Mouse (Mus musculus) forebrain, embryonic 16.5 days (tissue): ENCODE results near the gene Trpc4ap. TPM values are rescaled to one million over a fixed set of nuclear protein-coding genes. Genes with fewer than 3 reads are reported as not detected.
"Not testable (repeated sequence)": the region's sequence is repeated elsewhere in the genome, so short reads cannot be mapped to it uniquely, and the experiment has no call there.

Source experiments
- ATAC-seq: fragments of 200-750 bp; cut with Nextera tagmentation; 2 replicates; pipeline ENCODE4 v1.8.0; 2017; ENCODE audit warnings: mild to moderate bottlenecking, moderate library complexity
- H3K27ac ChIP-seq: fragments of 300-500 bp; sonication (generic); 2 replicates; pipeline ENCODE4 v1.5.1; 2014; ENCODE audit warnings: low read length, control low read depth
- H3K27me3 ChIP-seq: fragments of 300-500 bp; sonication (generic); replicated peaks from 2 replicates; pipeline ENCODE4 v1.6.1; 2014; ENCODE audit warnings: low read length; ENCODE audit not compliant: control insufficient read depth, insufficient read depth
- H3K36me3 ChIP-seq: fragments of 300-500 bp; sonication (generic); 2 replicates; pipeline ENCODE4 v1.6.1; 2014; ENCODE audit not compliant: control insufficient read depth, insufficient read depth
- H3K4me1 ChIP-seq: fragments of 300-500 bp; sonication (generic); replicated peaks from 2 replicates; pipeline ENCODE4 v1.6.1; 2014; ENCODE audit warnings: low read length; ENCODE audit not compliant: control insufficient read depth, insufficient read depth
- H3K4me2 ChIP-seq: fragments of 300-500 bp; sonication (generic); 2 replicates; pipeline ENCODE4 v1.6.1; 2014; ENCODE audit warnings: mild to moderate bottlenecking, low read length, control low read depth
- H3K4me3 ChIP-seq: fragments of 300-500 bp; sonication (generic); replicated peaks from 2 replicates; pipeline ENCODE4 v1.5.1; 2014; ENCODE audit warnings: mild to moderate bottlenecking, low read length, control low read depth
- H3K9ac ChIP-seq: fragments of 300-500 bp; sonication (generic); replicated peaks from 2 replicates; pipeline ENCODE4 v1.6.1; 2014; ENCODE audit warnings: low read depth, low read length, control low read depth
- H3K9me3 ChIP-seq: fragments of 300-500 bp; sonication (generic); 2 replicates; pipeline ENCODE4 v1.6.1; 2016; ENCODE audit warnings: low read length; ENCODE audit not compliant: control insufficient read depth
- WGBS: fragments of 180-500 bp; shearing (Covaris S2); extraction: QIAGEN DNeasy Blood & Tissue Kit; methylation state at CpG from one replicate; pipeline ENCODE4 v1.1.7; 2014; 5-methylcytosine and 5-hydroxymethylcytosine counted together
- polyA plus RNA-seq: library from polyadenylated mRNA; unstranded; fragments of >200 nt; fragmentation: Nextera tagmentation; extraction: Ambion mirVana; gene quantifications from 2 replicates; pipeline ENCODE4 v1.2.1, GENCODE M21; 2015

The Trpc4ap gene
- polyA plus RNA-seq, 1 experiment from 2014 or later, result 179 TPM

GRCm38 (mm10) chr2:155724526-155724925, 32.3 kb upstream of the Trpc4ap start:
- 96% methylated on average over 6 of the region's 6 CpGs for WGBS
- Histone ChIP-seq H3K9me3 (no peaks in the 10 kb centered on the region), H3K27ac (no peak overlapping the region), H3K9ac (no peak overlapping the region), H3K4me2 (no peak overlapping the region), H3K4me3 (no peak overlapping the region), H3K36me3 (peaks cover 5% of the 10 kb centered on the region; the same call in 1 of the 2 replicates), H3K4me1 (peaks cover 15% of the 10 kb centered on the region), H3K27me3 (no peaks in the 10 kb centered on the region)
- ATAC-seq, result no peak

GRCm38 (mm10) chr2:155724036-155724435, 31.9 kb upstream of the Trpc4ap start:
- WGBS, result 82% methylated on average over 5 of the region's 5 CpGs
- H3K27ac ChIP-seq, result no peak overlapping the region
- H3K9ac ChIP-seq, result no peak overlapping the region
- no peaks in the 10 kb centered on the region for H3K27me3 ChIP-seq
- peaks cover 15% of the 10 kb centered on the region for H3K4me1 ChIP-seq
- no peak overlapping the region for H3K4me2 ChIP-seq
- no peak overlapping the region for H3K4me3 ChIP-seq
- ATAC-seq, result no peak
- H3K36me3 ChIP-seq, result peaks cover 5% of the 10 kb centered on the region; the same call in 1 of the 2 replicates
- H3K9me3 ChIP-seq, result no peaks in the 10 kb centered on the region

GRCm38 (mm10) chr2:155720585-155720984, 28.4 kb upstream of the Trpc4ap start:
- 91% methylated on average over 5 of the region's 5 CpGs for WGBS
- no peak overlapping the region for H3K4me3 ChIP-seq
- H3K4me1 ChIP-seq, result no peaks in the 10 kb centered on the region
- no peaks in the 10 kb centered on the region for H3K27me3 ChIP-seq
- peaks cover 12% of the 10 kb centered on the region for H3K36me3 ChIP-seq
- H3K27ac ChIP-seq, result no peak overlapping the region
- no peak for ATAC-seq
- H3K9ac ChIP-seq, result no peak overlapping the region
- no peaks in the 10 kb centered on the region for H3K9me3 ChIP-seq
- H3K4me2 ChIP-seq, result no peak overlapping the region

- no peak overlapping the region for H3K9ac ChIP-seq
- ATAC-seq, result no peak
- 88% methylated on average over 12 of the region's 12 CpGs for WGBS
- no peaks in the 10 kb centered on the region for H3K27me3 ChIP-seq
- H3K27ac ChIP-seq, result no peak overlapping the region
- H3K36me3 ChIP-seq, result peaks cover 13% of the 10 kb centered on the region; the same call in 1 of the 2 replicates
- no peaks in the 10 kb centered on the region for H3K4me1 ChIP-seq
- no peaks in the 10 kb centered on the region for H3K9me3 ChIP-seq
- no peak overlapping the region for H3K4me2 ChIP-seq
- no peak overlapping the region for H3K4me3 ChIP-seq
Measured at GRCm38 (mm10) chr2:155717082-155717990, 25.2 kb upstream of the Trpc4ap start.

GRCm38 (mm10) chr2:155710557-155710956, 18.4 kb upstream of the Trpc4ap start:
- H3K4me2 ChIP-seq, result no peak overlapping the region
- H3K9me3 ChIP-seq, result no peaks in the 10 kb centered on the region
- no peak overlapping the region for H3K4me3 ChIP-seq
- ATAC-seq, result no peak
- H3K4me1 ChIP-seq, result no peaks in the 10 kb centered on the region
- H3K27ac ChIP-seq, result no peak overlapping the region
- no peaks in the 10 kb centered on the region for H3K27me3 ChIP-seq
- 91% methylated on average over 11 of the region's 11 CpGs for WGBS
- no peak overlapping the region for H3K9ac ChIP-seq
- peaks cover 20% of the 10 kb centered on the region for H3K36me3 ChIP-seq

- 67% methylated on average over 4 of the region's 4 CpGs for WGBS
- ATAC-seq, result no peak
Measured at GRCm38 (mm10) chr2:155707251-155707650, 15.1 kb upstream of the Trpc4ap start.

GRCm38 (mm10) chr2:155703630-155704029, 11.4 kb upstream of the Trpc4ap start:
- H3K36me3 ChIP-seq, result peaks cover 21% of the 10 kb centered on the region
- no peak overlapping the region for H3K4me2 ChIP-seq
- no peak overlapping the region for H3K27ac ChIP-seq
- 8% methylated on average over 4 of the region's 4 CpGs for WGBS
- H3K9ac ChIP-seq, result no peak overlapping the region
- no peaks in the 10 kb centered on the region for H3K27me3 ChIP-seq
- H3K4me1 ChIP-seq, result no peaks in the 10 kb centered on the region
- ATAC-seq, result no peak
- no peaks in the 10 kb centered on the region for H3K9me3 ChIP-seq
- H3K4me3 ChIP-seq, result no peak overlapping the region

More at GRCm38 (mm10) chr2:155707251-155707650, 15.1 kb upstream of the Trpc4ap start:
- H3K27me3 ChIP-seq, result no peaks in the 10 kb centered on the region
- H3K4me1 ChIP-seq, result no peaks in the 10 kb centered on the region
- H3K9me3 ChIP-seq, result no peaks in the 10 kb centered on the region
- H3K9ac ChIP-seq, result no peak overlapping the region
- H3K4me2 ChIP-seq, result no peak overlapping the region
- no peak overlapping the region for H3K4me3 ChIP-seq
- H3K27ac ChIP-seq, result no peak overlapping the region
- peaks cover 26% of the 10 kb centered on the region for H3K36me3 ChIP-seq

- no peak overlapping the region for H3K27ac ChIP-seq
- WGBS, result 92% methylated on average over 19 of the region's 19 CpGs
- ATAC-seq, result no peak
Measured at GRCm38 (mm10) chr2:155701399-155701919, 9.3 kb upstream of the Trpc4ap start.

GRCm38 (mm10) chr2:155698443-155698842, 6.3 kb upstream of the Trpc4ap start:
- H3K4me3 ChIP-seq, H3K4me2 ChIP-seq, H3K4me1 ChIP-seq, H3K9me3 ChIP-seq, ATAC-seq, H3K27ac ChIP-seq, H3K36me3 ChIP-seq, H3K9ac ChIP-seq, H3K27me3 ChIP-seq: not testable (repeated sequence)
- WGBS, result 94% methylated on average over 6 of the region's 6 CpGs

More at GRCm38 (mm10) chr2:155701399-155701919, 9.3 kb upstream of the Trpc4ap start:
- no peaks in the 10 kb centered on the region for H3K9me3 ChIP-seq
- H3K4me1 ChIP-seq, result no peaks in the 10 kb centered on the region
- no peak overlapping the region for H3K4me2 ChIP-seq
- no peaks in the 10 kb centered on the region for H3K27me3 ChIP-seq
- no peak overlapping the region for H3K9ac ChIP-seq
- H3K4me3 ChIP-seq, result no peak overlapping the region
- peaks cover 18% of the 10 kb centered on the region for H3K36me3 ChIP-seq
